Mouse (Mus musculus) thymus, adult 2 months (tissue): ENCODE measurements around the gene Rft1.

ENCODE experiments used
- CTCF ChIP-seq: fragments of 200-500 bp; IDR thresholded peaks from 2 replicates; pipeline ENCODE4 v1.5.1; 2012; ENCODE audit warnings: mild to moderate bottlenecking, control low read depth, low read length, moderate library complexity, borderline replicate concordance; ENCODE audit not compliant: control insufficient read depth, poor library complexity, insufficient read depth; ENCODE audit errors: extremely low read depth
- POLR2A ChIP-seq: fragments of 200-500 bp; IDR thresholded peaks from 2 replicates; pipeline ENCODE4 v1.6.1; 2012; ENCODE audit warnings: mild to moderate bottlenecking, low read length, control low read depth, moderate library complexity; ENCODE audit not compliant: control insufficient read depth, poor library complexity, insufficient read depth; ENCODE audit errors: extremely low read depth

GRCm38 (mm10) chr14:30695609-30696008, 41.4 kb downstream of the Rft1 start:
- no peak for TF ChIP-seq CTCF
- no peak for TF ChIP-seq POLR2A
